Mouse (Mus musculus) adrenal gland, adult 18-20 months (tissue): ENCODE measurements around the gene Tor1aip2. TPM values are rescaled to one million over a fixed set of nuclear protein-coding genes. Genes with fewer than 3 reads are reported as not detected.

ENCODE experiments used
- DNase-seq, 2 experiments: peaks; one replicate each; pipeline ENCODE4 v3.0.0; 2021 to 2022; ENCODE audit warnings: low spot score in 2 of 2
- total RNA-seq, 2 experiments: library from RNA; stranded (reverse); gene quantifications; 1 replicate in 1 of 2; 2 replicates in 1 of 2; pipeline ENCODE4 v1.2.3; 2021

Gene Tor1aip2
- total RNA-seq, 2 experiments from 2014 or later = 110 to 165 TPM

GRCm38 (mm10) chr1:156107424-156107823 is 72.2 kb downstream of the Tor1aip2 start:
- DNase-seq = no peak

- DNase-seq = no peak
Observed at GRCm38 (mm10) chr1:156108400-156108799, 73.2 kb downstream of the Tor1aip2 start.

GRCm38 (mm10) chr1:156111090-156111489 is 75.9 kb downstream of the Tor1aip2 start:
- no peak for DNase-seq

DNA sequence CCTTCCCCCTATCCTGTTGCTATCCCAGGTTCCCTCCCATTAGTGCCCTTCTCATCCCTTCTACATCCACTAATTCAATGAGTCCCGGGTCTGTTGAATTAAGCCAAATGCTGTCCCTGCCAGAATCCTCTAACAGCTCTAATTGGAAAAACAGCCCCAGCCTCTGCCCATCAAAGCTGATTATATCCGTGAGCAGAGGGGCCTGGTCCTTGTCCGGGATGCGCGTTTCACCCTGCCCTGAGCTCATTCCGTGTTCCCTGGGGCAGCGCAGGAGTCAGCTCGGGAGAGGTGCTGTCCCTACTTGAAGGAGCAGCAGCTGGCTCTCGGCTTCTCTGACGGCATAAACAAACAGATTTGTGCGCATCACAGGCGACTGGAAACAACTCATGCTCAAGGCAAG is 76.5 kb downstream of the Tor1aip2 start:
- DNase-seq = no peak

GRCm38 (mm10) chr1:156112142-156112541 is 76.9 kb downstream of the Tor1aip2 start:
- DNase-seq = no peak

DNA sequence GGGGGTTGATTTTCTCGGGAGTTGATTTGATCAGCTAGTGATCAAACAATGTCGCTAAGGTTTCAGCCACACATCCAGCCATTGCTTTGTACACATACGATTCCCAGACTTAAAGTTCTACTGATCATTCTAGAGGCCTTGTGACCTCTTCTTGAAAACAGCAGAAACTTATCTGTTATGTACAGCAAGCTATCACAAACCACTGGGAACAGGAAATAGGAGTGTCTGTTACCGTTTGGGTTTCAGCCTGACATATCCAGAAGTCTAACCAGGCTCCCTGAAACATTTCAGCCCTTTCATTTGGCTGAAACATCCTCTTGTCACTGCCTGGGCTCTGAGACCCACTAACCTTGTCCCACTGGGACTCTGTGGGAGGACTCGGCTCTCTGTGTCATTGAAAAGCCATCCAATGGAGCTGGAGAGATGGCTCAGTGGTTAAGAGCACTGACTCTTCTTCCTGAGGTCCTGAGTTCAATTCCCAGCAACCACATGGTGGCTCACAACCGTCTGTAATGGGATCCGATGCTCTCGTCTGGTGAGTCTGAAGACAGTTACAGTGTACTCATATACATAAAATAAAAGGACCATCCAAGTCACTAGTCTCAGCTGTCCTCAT is 78.8 kb downstream of the Tor1aip2 start:
- DNase-seq = no peak

DNA sequence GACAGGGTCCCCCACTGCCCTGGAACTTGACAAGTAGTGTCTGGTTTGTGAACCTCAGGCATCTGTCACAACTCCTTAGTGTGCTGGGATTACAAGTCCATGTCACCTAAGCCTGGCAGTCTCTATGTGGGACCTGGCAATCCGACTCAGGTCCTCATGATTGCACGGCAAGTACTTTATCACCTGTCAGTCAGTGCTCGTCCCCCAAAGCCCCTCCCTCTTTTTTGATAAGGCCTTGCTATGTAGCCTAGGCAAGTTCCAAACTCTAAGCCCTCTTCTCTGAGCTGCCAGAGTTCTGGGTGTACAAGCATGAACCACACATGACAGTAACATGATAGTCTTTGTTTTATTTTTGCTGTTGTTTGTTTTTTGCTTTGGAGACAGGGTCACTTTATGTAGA is 81.6 kb downstream of the Tor1aip2 start:
- DNase-seq = no peak

Other genes with a start within 250 kb of the Tor1aip2 start
- gene Qsox1, start 222.5 kb upstream of the Tor1aip2 start, total RNA-seq = 10 to 100 TPM; 50.2 to 68.5 TPM
- gene Cep350, start 62.1 kb upstream of the Tor1aip2 start, total RNA-seq = 10 to 100 TPM; 27.7 to 33.2 TPM
- 100 to 1,000 TPM; 102 to 127 TPM for gene Tor1aip1, start 1.1 kb downstream of the Tor1aip2 start, total RNA-seq
- 10 to 100 TPM in 1 of 2 experiments, 1 to 10 TPM in 1; 8.0 to 10.7 TPM for gene Fam163a, start 169.6 kb downstream of the Tor1aip2 start, total RNA-seq